ENCODE assay signal across 10 mouse cellular contexts in genomic region chr4:129231594-129232450, GRCm38 (mm10). TPM values are rescaled to one million over a fixed set of nuclear protein-coding genes. Genes with fewer than 3 reads are reported as not detected.
DNase-seq lines count a peak whose midpoint lies in the region; ATAC-seq lines count a peak whose summit lies in the region.
"Had no signal": no experiment of that assay in that cellular context is flagged by ENCODE, and none has a peak within 500 bp of the region (broad histone marks: within the 10 kb centered on the region; RNA-seq: fewer than 3 reads in every experiment).

No protein-coding gene starts in this region.

- ATAC-seq in forebrain, embryonic 14.5 days: no peak
- ATAC-seq in embryonic facial prominence, embryonic 14.5 days (ENCODE audit: low read depth): peak; percentile 66
- 0 out of 2 replicates have a peak, but pooled peaks have one; percentile 33 for ATAC-seq in liver, embryonic 11.5 days (replicated peaks; ENCODE audit: low FRiP score)
- no peak for ATAC-seq in forebrain, embryonic 12.5 days (ENCODE audit: low FRiP score)

- no peak overlapping the region for H3K4me3 ChIP-seq in forebrain, embryonic 10.5 days
- H3K4me3 ChIP-seq in forebrain, embryonic 14.5 days (ENCODE audit: low read depth, low read length): no peak overlapping the region
- H3K4me3 ChIP-seq in embryonic facial prominence, embryonic 14.5 days (ENCODE audit: low read depth, low read length): no peak overlapping the region
- H3K4me3 ChIP-seq in liver, embryonic 11.5 days (ENCODE audit: low read depth, low read length): no peak overlapping the region
- no peak overlapping the region for H3K4me3 ChIP-seq in forebrain, embryonic 12.5 days (replicated peaks)
- H3K4me3 ChIP-seq: erythroblast, embryonic 14.5 days had no signal

- H3K9ac ChIP-seq in forebrain, embryonic 14.5 days (ENCODE audit: low read length): no peak overlapping the region
- no peak overlapping the region for H3K9ac ChIP-seq in embryonic facial prominence, embryonic 14.5 days (ENCODE audit: low read depth, low read length)
- peak overlapping the region; percentile 20; the same call in 1 of the 2 replicates for H3K9ac ChIP-seq in liver, embryonic 11.5 days (ENCODE audit: low read depth, low read length)
- H3K9ac ChIP-seq in forebrain, embryonic 12.5 days: no peak overlapping the region

- no peaks in the 10 kb centered on the region for H3K9me3 ChIP-seq in forebrain, embryonic 10.5 days
- no peaks in the 10 kb centered on the region for H3K9me3 ChIP-seq in forebrain, embryonic 14.5 days (replicated peaks; ENCODE audit: control insufficient read depth, low read length)
- H3K9me3 ChIP-seq in embryonic facial prominence, embryonic 14.5 days (ENCODE audit: control insufficient read depth, low read length): no peaks in the 10 kb centered on the region
- no peaks in the 10 kb centered on the region for H3K9me3 ChIP-seq in liver, embryonic 11.5 days (ENCODE audit: control insufficient read depth, low read length)
- H3K9me3 ChIP-seq in forebrain, embryonic 12.5 days: no peaks in the 10 kb centered on the region

- H3K27ac ChIP-seq in forebrain, embryonic 10.5 days: peak overlapping the region; percentile 66
- H3K27ac ChIP-seq in forebrain, embryonic 14.5 days (ENCODE audit: low read depth, low read length): no peak overlapping the region
- H3K27ac ChIP-seq in embryonic facial prominence, embryonic 14.5 days (replicated peaks; ENCODE audit: low read depth, low read length): peak overlapping the region; percentile 77
- H3K27ac ChIP-seq in liver, embryonic 11.5 days (ENCODE audit: low read depth, low read length): no peak overlapping the region
- H3K27ac ChIP-seq in forebrain, embryonic 12.5 days: no peak overlapping the region

- H3K36me3 ChIP-seq in forebrain, embryonic 10.5 days (replicated peaks): peaks cover 7% of the 10 kb centered on the region
- H3K36me3 ChIP-seq in forebrain, embryonic 14.5 days (ENCODE audit: control insufficient read depth, insufficient read depth, low read length): no peaks in the 10 kb centered on the region
- H3K36me3 ChIP-seq in embryonic facial prominence, embryonic 14.5 days (ENCODE audit: control insufficient read depth, insufficient read depth, low read length): 0 out of 2 replicates have a peak, but pooled peaks cover 3% of the 10 kb centered on the region
- H3K36me3 ChIP-seq in liver, embryonic 11.5 days (ENCODE audit: control insufficient read depth, insufficient read depth, low read length): no peaks in the 10 kb centered on the region
- H3K36me3 ChIP-seq in forebrain, embryonic 12.5 days (replicated peaks): no peaks in the 10 kb centered on the region

- WGBS in forebrain, embryonic 10.5 days: 63% methylated on average over 12 of the region's 12 CpGs
- WGBS in forebrain, embryonic 14.5 days: 72% methylated on average over 12 of the region's 12 CpGs
- 60% methylated on average over 12 of the region's 12 CpGs for WGBS in embryonic facial prominence, embryonic 14.5 days
- 66% methylated on average over 12 of the region's 12 CpGs for WGBS in liver, embryonic 11.5 days
- WGBS in forebrain, embryonic 12.5 days: 73% methylated on average over 12 of the region's 12 CpGs

- H3K27me3 ChIP-seq in forebrain, embryonic 10.5 days (ENCODE audit: poor library complexity, severe bottlenecking): peaks cover 30% of the 10 kb centered on the region
- H3K27me3 ChIP-seq in forebrain, embryonic 14.5 days (replicated peaks; ENCODE audit: control insufficient read depth, insufficient read depth, low read length): no peaks in the 10 kb centered on the region
- no peaks in the 10 kb centered on the region for H3K27me3 ChIP-seq in embryonic facial prominence, embryonic 14.5 days (replicated peaks; ENCODE audit: control insufficient read depth, insufficient read depth, low read length)
- H3K27me3 ChIP-seq in liver, embryonic 11.5 days (replicated peaks; ENCODE audit: control insufficient read depth, insufficient read depth, low read length): peaks cover 41% of the 10 kb centered on the region
- no peaks in the 10 kb centered on the region; the same call in 1 of the 2 replicates for H3K27me3 ChIP-seq in forebrain, embryonic 12.5 days

- H3K4me1 ChIP-seq in forebrain, embryonic 10.5 days: peaks cover 61% of the 10 kb centered on the region
- peaks cover 13% of the 10 kb centered on the region for H3K4me1 ChIP-seq in forebrain, embryonic 14.5 days (ENCODE audit: control insufficient read depth, insufficient read depth, low read length)
- H3K4me1 ChIP-seq in embryonic facial prominence, embryonic 14.5 days (ENCODE audit: control insufficient read depth, insufficient read depth, low read length): peaks cover 21% of the 10 kb centered on the region
- peaks cover 39% of the 10 kb centered on the region for H3K4me1 ChIP-seq in liver, embryonic 11.5 days (replicated peaks; ENCODE audit: control insufficient read depth, insufficient read depth, low read length)
- H3K4me1 ChIP-seq in forebrain, embryonic 12.5 days: peaks cover 29% of the 10 kb centered on the region

- H3K4me2 ChIP-seq in forebrain, embryonic 14.5 days (ENCODE audit: low read length): no peak overlapping the region
- no peak overlapping the region for H3K4me2 ChIP-seq in embryonic facial prominence, embryonic 14.5 days (ENCODE audit: low read depth, low read length)
- H3K4me2 ChIP-seq in liver, embryonic 11.5 days: peak overlapping the region; percentile 27
- H3K4me2 ChIP-seq in forebrain, embryonic 12.5 days: no peak overlapping the region

- no peak for DNase-seq in forebrain, embryonic 10.5 days (ENCODE audit: extremely low spot score, low spot score)
- no peak for DNase-seq in forebrain, embryonic 14.5 days (ENCODE audit: low spot score)
- peak; percentile 87 for DNase-seq in embryonic facial prominence, embryonic 14.5 days (ENCODE audit: low spot score)
- no peak for DNase-seq in liver, embryonic 11.5 days (ENCODE audit: low spot score)
- DNase-seq in urinary bladder, adult 18-20 months (ENCODE audit: low spot score in 2 of 2): peak; percentile 83 to 89
- no peak for DNase-seq in c-Kit-positive CD71-positive TER-119-positive erythroid progenitor cells, embryonic 14.5 days (ENCODE audit: low spot score)
- no peak for DNase-seq in thymus, postnatal 10 days (ENCODE audit: low spot score in 2 of 2)
- DNase-seq: layer of hippocampus, adult 9-11 months had no signal

RNA-seq across cellular contexts. Expression of gene C77080, which starts 29.4 kb away (rescaled TPM):
- polyA plus RNA-seq in forebrain, embryonic 10.5 days (2016; fragmentation: Nextera tagmentation; extraction: Ambion mirVana): 3.3 and 3.9 TPM in 2 replicates
- 3.6 and 4.2 TPM in 2 replicates for polyA plus RNA-seq in forebrain, embryonic 14.5 days (2014; fragmentation: Nextera tagmentation; extraction: Ambion mirVana)
- 6.1 and 6.2 TPM in 2 replicates for polyA plus RNA-seq in embryonic facial prominence, embryonic 14.5 days (2014; fragmentation: Nextera tagmentation; extraction: Ambion mirVana)
- 1.2 and 1.6 TPM in 2 replicates for polyA plus RNA-seq in liver, embryonic 11.5 days (2014; fragmentation: Nextera tagmentation; extraction: Ambion mirVana)
- 4.4 and 4.7 TPM in 2 replicates for polyA plus RNA-seq in forebrain, embryonic 12.5 days (2016; fragmentation: Nextera tagmentation; extraction: Ambion mirVana)

RNA-seq across cellular contexts. Expression of gene Yars, which starts 42.3 kb away (rescaled TPM):
- polyA plus RNA-seq in forebrain, embryonic 10.5 days (2016; fragmentation: Nextera tagmentation; extraction: Ambion mirVana): 109 and 120 TPM in 2 replicates
- polyA plus RNA-seq in forebrain, embryonic 14.5 days (2014; fragmentation: Nextera tagmentation; extraction: Ambion mirVana): 110 and 126 TPM in 2 replicates
- polyA plus RNA-seq in embryonic facial prominence, embryonic 14.5 days (2014; fragmentation: Nextera tagmentation; extraction: Ambion mirVana): 74.9 and 78.3 TPM in 2 replicates
- polyA plus RNA-seq in liver, embryonic 11.5 days (2014; fragmentation: Nextera tagmentation; extraction: Ambion mirVana): 129 TPM in 2 replicates
- polyA plus RNA-seq in forebrain, embryonic 12.5 days (2016; fragmentation: Nextera tagmentation; extraction: Ambion mirVana): 103 TPM in 2 replicates

RNA-seq across cellular contexts. Expression of gene S100pbp, which starts 42.3 kb away (rescaled TPM):
- polyA plus RNA-seq in forebrain, embryonic 10.5 days (2016; fragmentation: Nextera tagmentation; extraction: Ambion mirVana): 29.4 and 29.7 TPM in 2 replicates
- 9.7 and 11.8 TPM in 2 replicates for polyA plus RNA-seq in forebrain, embryonic 14.5 days (2014; fragmentation: Nextera tagmentation; extraction: Ambion mirVana)
- 12.6 and 15.5 TPM in 2 replicates for polyA plus RNA-seq in embryonic facial prominence, embryonic 14.5 days (2014; fragmentation: Nextera tagmentation; extraction: Ambion mirVana)
- polyA plus RNA-seq in liver, embryonic 11.5 days (2014; fragmentation: Nextera tagmentation; extraction: Ambion mirVana): 17.2 and 18.9 TPM in 2 replicates
- 26.2 and 31.6 TPM in 2 replicates for polyA plus RNA-seq in forebrain, embryonic 12.5 days (2016; fragmentation: Nextera tagmentation; extraction: Ambion mirVana)

RNA-seq across cellular contexts. Expression of gene Sync, which starts 55.6 kb away (rescaled TPM):
- 0.41 and 0.50 TPM in 2 replicates for polyA plus RNA-seq in forebrain, embryonic 10.5 days (2016; fragmentation: Nextera tagmentation; extraction: Ambion mirVana)
- 0.14 and 0.24 TPM in 2 replicates for polyA plus RNA-seq in forebrain, embryonic 14.5 days (2014; fragmentation: Nextera tagmentation; extraction: Ambion mirVana)
- 7.9 and 11.7 TPM in 2 replicates for polyA plus RNA-seq in embryonic facial prominence, embryonic 14.5 days (2014; fragmentation: Nextera tagmentation; extraction: Ambion mirVana)
- polyA plus RNA-seq in liver, embryonic 11.5 days (2014; fragmentation: Nextera tagmentation; extraction: Ambion mirVana): 0.36 and 0.40 TPM in 2 replicates
- 0.29 and 0.40 TPM in 2 replicates for polyA plus RNA-seq in forebrain, embryonic 12.5 days (2016; fragmentation: Nextera tagmentation; extraction: Ambion mirVana)
- polyA plus RNA-seq: erythroblast, embryonic 14.5 days had no signal

Comparison
In these comparisons a context has a peak if more than half of its experiments do, and no peak if none do; other contexts are left out.
1. H3K27ac ChIP-seq: peak in forebrain, embryonic 10.5 days (single experiment) and embryonic facial prominence, embryonic 14.5 days (single experiment); none in forebrain, embryonic 14.5 days (single experiment), liver, embryonic 11.5 days (single experiment) and forebrain, embryonic 12.5 days (single experiment).
2. DNase-seq: peak in embryonic facial prominence, embryonic 14.5 days (single experiment) and urinary bladder, adult 18-20 months (2 of 2); none in forebrain, embryonic 10.5 days (single experiment), forebrain, embryonic 14.5 days (single experiment), liver, embryonic 11.5 days (single experiment), c-Kit-positive CD71-positive TER-119-positive erythroid progenitor cells, embryonic 14.5 days (single experiment) and thymus, postnatal 10 days (0 of 2).
3. ATAC-seq: peak in embryonic facial prominence, embryonic 14.5 days (single experiment) and liver, embryonic 11.5 days (single experiment); none in forebrain, embryonic 14.5 days (single experiment) and forebrain, embryonic 12.5 days (single experiment).